Mouse (Mus musculus) heart, embryonic 11.5 days (tissue): ENCODE data around the gene Polr3h. TPM values are rescaled to one million over a fixed set of nuclear protein-coding genes. Genes with fewer than 3 reads are reported as not detected.

ENCODE experiments used
- ATAC-seq: fragments of 200-750 bp; cut with Nextera tagmentation; replicated peaks from 2 replicates; pipeline ENCODE4 v1.8.0; 2017; ENCODE audit warnings: moderate library complexity; ENCODE audit not compliant: insufficient number of reproducible peaks, low FRiP score, low TSS enrichment
- H3K27ac ChIP-seq: fragments of 300-500 bp; sonication (generic); 2 replicates; pipeline ENCODE4 v1.5.1; 2014; ENCODE audit warnings: mild to moderate bottlenecking, low read depth, low read length
- H3K27me3 ChIP-seq: fragments of 300-500 bp; sonication (generic); 2 replicates; pipeline ENCODE4 v1.6.1; 2014; ENCODE audit warnings: mild to moderate bottlenecking, low read length, mixed read lengths; ENCODE audit not compliant: control insufficient read depth, insufficient read depth
- H3K36me3 ChIP-seq: fragments of 300-500 bp; sonication (generic); 2 replicates; pipeline ENCODE4 v1.6.1; 2014; ENCODE audit warnings: mild to moderate bottlenecking, low read length, moderate library complexity, mixed read lengths; ENCODE audit not compliant: control insufficient read depth, insufficient read depth
- H3K4me1 ChIP-seq: fragments of 300-500 bp; sonication (generic); 2 replicates; pipeline ENCODE4 v1.6.1; 2014; ENCODE audit warnings: low read length; ENCODE audit not compliant: control insufficient read depth, insufficient read depth
- H3K4me2 ChIP-seq: fragments of 300-500 bp; sonication (generic); 2 replicates; pipeline ENCODE4 v1.6.1; 2014; ENCODE audit warnings: mild to moderate bottlenecking, moderate library complexity
- H3K4me3 ChIP-seq: fragments of 300-500 bp; sonication (generic); 2 replicates; pipeline ENCODE4 v1.5.1; 2014; ENCODE audit warnings: low read depth, low read length
- H3K9ac ChIP-seq: fragments of 300-500 bp; sonication (generic); 2 replicates; pipeline ENCODE4 v1.6.1; 2014; ENCODE audit warnings: mild to moderate bottlenecking, low read depth, low read length, moderate library complexity
- H3K9me3 ChIP-seq: fragments of 300-500 bp; sonication (generic); replicated peaks from 2 replicates; pipeline ENCODE4 v1.6.1; 2016; ENCODE audit warnings: low read length; ENCODE audit not compliant: control insufficient read depth
- WGBS: fragments of 180-500 bp; shearing (Covaris S2); extraction: QIAGEN DNeasy Blood & Tissue Kit; methylation state at CpG from one replicate; pipeline ENCODE4 v1.1.7; 2014; ENCODE audit not compliant: insufficient replicate concordance; 5-methylcytosine and 5-hydroxymethylcytosine counted together
- polyA plus RNA-seq: library from polyadenylated mRNA; unstranded; fragments of >200 nt; fragmentation: Nextera tagmentation; extraction: Ambion mirVana; gene quantifications from 2 replicates; pipeline ENCODE4 v1.2.1, GENCODE M21; 2014

Polr3h gene
- polyA plus RNA-seq, 1 experiment from 2014 or later = 121 TPM

GRCm38 (mm10) chr15:81933986-81934385, 7.9 kb upstream of the Polr3h start:
- H3K36me3 ChIP-seq = no peaks in the 10 kb centered on the region
- no peak overlapping the region for H3K9ac ChIP-seq
- no peak overlapping the region for H3K27ac ChIP-seq
- peaks cover 12% of the 10 kb centered on the region; the same call in 1 of the 2 replicates for H3K4me1 ChIP-seq
- 81% methylated on average over 1 of the region's 1 CpGs for WGBS
- H3K4me3 ChIP-seq = no peak overlapping the region
- H3K27me3 ChIP-seq = peaks cover 3% of the 10 kb centered on the region
- ATAC-seq = no peak
- no peak overlapping the region for H3K4me2 ChIP-seq
- H3K9me3 ChIP-seq = no peaks in the 10 kb centered on the region

- no peak overlapping the region for H3K9ac ChIP-seq
- WGBS = 43% methylated on average over 12 of the region's 12 CpGs
Measured at GRCm38 (mm10) chr15:81932951-81933470, 7.0 kb upstream of the Polr3h start.

DNA sequence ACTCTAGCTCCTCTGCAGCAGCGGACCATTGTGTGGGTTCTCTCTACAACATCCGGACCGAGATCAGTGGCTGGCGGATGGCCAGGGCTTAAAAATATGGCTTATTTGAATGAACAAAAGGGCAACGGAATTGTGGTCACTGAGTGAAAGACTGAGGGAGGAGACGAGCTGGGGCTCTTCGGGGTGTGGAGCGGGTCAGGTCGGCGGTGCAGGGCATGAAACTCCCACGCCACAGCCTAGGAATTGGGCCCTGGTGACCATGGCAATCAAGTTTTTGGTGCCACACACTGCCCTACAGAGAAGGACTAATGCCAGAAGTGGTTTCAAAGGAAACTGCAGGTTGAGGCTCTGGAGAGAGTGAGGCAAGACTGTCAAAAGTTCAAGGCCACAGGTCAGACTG, 2.2 kb upstream of the Polr3h start:
- H3K27ac ChIP-seq = no peak overlapping the region

More at GRCm38 (mm10) chr15:81932951-81933470, 7.0 kb upstream of the Polr3h start:
- Histone ChIP-seq H3K27ac (no peak overlapping the region), H3K36me3 (no peaks in the 10 kb centered on the region), H3K4me2 (no peak overlapping the region), H3K27me3 (peaks cover 3% of the 10 kb centered on the region), H3K9me3 (no peaks in the 10 kb centered on the region), H3K4me3 (no peak overlapping the region), H3K4me1 (peaks cover 12% of the 10 kb centered on the region; the same call in 1 of the 2 replicates)
- ATAC-seq = no peak

GRCm38 (mm10) chr15:81927741-81928140, 1.7 kb upstream of the Polr3h start:
- 60% methylated on average over 4 of the region's 4 CpGs for WGBS
- Histone ChIP-seq H3K27me3 (no peaks in the 10 kb centered on the region), H3K9ac (no peak overlapping the region), H3K9me3 (no peaks in the 10 kb centered on the region), H3K4me1 (peaks cover 14% of the 10 kb centered on the region), H3K4me3 (no peak overlapping the region), H3K27ac (no peak overlapping the region), H3K4me2 (no peak overlapping the region), H3K36me3 (no peaks in the 10 kb centered on the region)
- ATAC-seq = no peak

More for the DNA sequence above, 2.2 kb upstream of the Polr3h start:
- no peaks in the 10 kb centered on the region for H3K9me3 ChIP-seq
- H3K4me1 ChIP-seq = peaks cover 14% of the 10 kb centered on the region
- H3K36me3 ChIP-seq = no peaks in the 10 kb centered on the region
- H3K27me3 ChIP-seq = no peaks in the 10 kb centered on the region
- no peak for ATAC-seq
- WGBS = 68% methylated on average over 11 of the region's 11 CpGs
- no peak overlapping the region for H3K4me2 ChIP-seq
- H3K4me3 ChIP-seq = no peak overlapping the region
- H3K9ac ChIP-seq = no peak overlapping the region

DNA sequence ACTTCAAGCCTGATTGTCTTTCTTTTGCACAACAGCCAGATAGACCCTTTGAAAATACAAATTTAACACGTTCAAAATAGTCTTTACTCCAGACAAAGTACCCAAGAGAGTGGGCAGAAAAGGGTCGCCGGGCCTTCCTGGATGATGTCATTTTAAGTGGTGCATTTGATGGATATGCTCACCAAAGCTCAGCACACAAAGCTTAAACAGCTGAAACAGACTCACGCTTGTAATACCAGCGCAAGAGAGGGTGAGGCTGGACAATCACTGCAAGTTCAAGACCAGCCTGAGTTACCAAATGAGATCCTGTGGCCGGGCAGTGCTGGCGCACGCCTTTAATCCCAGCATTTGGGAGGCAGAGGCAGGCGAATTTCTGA, 394 bp upstream of the Polr3h start:
- WGBS = 37% methylated on average over 9 of the region's 9 CpGs
- H3K27me3 ChIP-seq = no peaks in the 10 kb centered on the region
- no peak overlapping the region for H3K27ac ChIP-seq
- no peak overlapping the region for H3K9ac ChIP-seq
- no peaks in the 10 kb centered on the region for H3K9me3 ChIP-seq
- no peak for ATAC-seq
- peak overlapping the region; percentile 94 for H3K4me2 ChIP-seq
- peak overlapping the region; percentile 15; the same call in 1 of the 2 replicates for H3K4me3 ChIP-seq
- H3K4me1 ChIP-seq = peaks cover 14% of the 10 kb centered on the region
- H3K36me3 ChIP-seq = no peaks in the 10 kb centered on the region

GRCm38 (mm10) chr15:81924933-81925332, 1.1 kb downstream of the Polr3h start:
- 73% methylated on average over 11 of the region's 11 CpGs for WGBS
- Histone ChIP-seq H3K36me3 (no peaks in the 10 kb centered on the region), H3K27ac (no peak overlapping the region), H3K4me3 (peak overlapping the region; percentile 85), H3K4me2 (peak overlapping the region; percentile 94), H3K27me3 (no peaks in the 10 kb centered on the region), H3K9ac (peak overlapping the region; percentile 83; the same call in 1 of the 2 replicates), H3K4me1 (peaks cover 14% of the 10 kb centered on the region), H3K9me3 (no peaks in the 10 kb centered on the region)
- no peak for ATAC-seq

DNA sequence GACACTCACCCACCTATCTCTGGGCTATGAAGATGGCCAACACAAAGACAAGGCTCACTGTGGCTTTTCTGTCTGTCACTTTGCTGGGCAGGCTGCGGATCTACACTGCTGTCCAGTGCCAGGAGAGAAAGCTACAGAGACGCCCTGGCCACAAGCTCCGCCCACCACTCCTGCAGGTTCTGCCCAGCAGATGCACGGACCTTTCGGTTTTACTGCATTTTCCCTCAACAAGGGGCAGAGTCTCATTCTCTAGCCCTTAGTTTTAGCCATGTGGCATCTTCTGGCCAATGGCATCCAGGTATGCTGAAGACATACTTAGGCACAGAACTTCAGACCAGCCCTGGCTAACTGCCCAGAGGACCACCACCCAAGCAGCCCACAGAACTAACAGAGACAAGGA, 4.8 kb downstream of the Polr3h start:
- H3K9me3 ChIP-seq = no peaks in the 10 kb centered on the region
- H3K4me3 ChIP-seq = no peak overlapping the region
- 71% methylated on average over 5 of the region's 5 CpGs for WGBS
- H3K9ac ChIP-seq = no peak overlapping the region
- H3K27me3 ChIP-seq = no peaks in the 10 kb centered on the region
- H3K36me3 ChIP-seq = no peaks in the 10 kb centered on the region; the same call in 1 of the 2 replicates
- peaks cover 12% of the 10 kb centered on the region for H3K4me1 ChIP-seq
- H3K4me2 ChIP-seq = no peak overlapping the region
- ATAC-seq = no peak
- no peak overlapping the region for H3K27ac ChIP-seq

GRCm38 (mm10) chr15:81920546-81921217, 5.4 kb downstream of the Polr3h start:
- Histone ChIP-seq H3K9me3 (no peaks in the 10 kb centered on the region), H3K4me2 (no peak overlapping the region), H3K9ac (no peak overlapping the region), H3K27me3 (no peaks in the 10 kb centered on the region), H3K27ac (no peak overlapping the region), H3K4me3 (no peak overlapping the region), H3K36me3 (peaks cover 6% of the 10 kb centered on the region; the same call in 1 of the 2 replicates), H3K4me1 (peaks cover 10% of the 10 kb centered on the region)
- ATAC-seq = no peak
- WGBS = 85% methylated on average over 10 of the region's 10 CpGs

DNA sequence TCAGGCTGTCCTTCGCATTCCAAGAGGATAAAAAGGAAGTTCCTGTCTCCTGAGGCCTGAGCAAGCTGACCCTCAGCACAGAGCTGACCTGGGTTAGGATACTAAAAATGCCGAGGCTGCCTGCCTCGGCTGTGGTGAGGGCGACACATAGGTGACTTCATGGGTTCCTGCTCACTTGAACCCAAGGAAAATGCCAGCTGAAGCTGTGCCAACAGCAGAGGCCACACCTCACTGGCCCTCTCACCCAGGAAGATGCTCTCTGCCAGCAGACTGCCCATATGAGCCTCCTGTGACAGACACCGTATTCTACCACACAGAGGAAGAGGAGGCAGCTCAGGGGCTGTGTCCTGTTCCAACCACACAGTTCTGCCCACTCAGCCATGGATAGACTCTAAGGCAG, 7.0 kb downstream of the Polr3h start:
- Histone ChIP-seq H3K27me3 (no peaks in the 10 kb centered on the region), H3K4me1 (no peaks in the 10 kb centered on the region), H3K4me3 (no peak overlapping the region), H3K4me2 (no peak overlapping the region), H3K27ac (no peak overlapping the region), H3K9me3 (no peaks in the 10 kb centered on the region), H3K9ac (no peak overlapping the region), H3K36me3 (peaks cover 17% of the 10 kb centered on the region)
- ATAC-seq = no peak
- WGBS = 73% methylated on average over 5 of the region's 5 CpGs
